In the genomic region with DNA sequence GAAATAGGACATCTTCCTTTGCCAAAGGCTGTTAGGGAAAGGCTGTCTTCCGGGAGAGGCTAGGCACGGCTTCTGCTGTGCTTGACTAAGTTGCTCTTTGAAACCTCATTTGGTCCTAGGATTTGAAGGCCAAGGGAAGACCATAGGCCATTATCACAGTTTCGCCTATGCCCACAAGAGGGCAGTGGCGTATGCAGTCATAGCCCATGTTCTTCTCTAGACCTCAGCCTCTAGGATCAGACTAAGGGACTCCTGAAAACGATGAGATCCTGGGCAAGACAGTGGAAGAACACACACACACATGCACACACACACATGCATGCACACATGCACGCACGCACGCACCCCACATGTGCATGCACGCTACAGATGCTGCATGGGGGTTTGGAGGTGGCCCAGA, we compare ENCODE assay signal across 8 mouse cellular contexts.
DNase-seq lines count a peak whose midpoint lies in the region; ATAC-seq and TF ChIP-seq lines count a peak whose summit lies in the region.

No protein-coding gene starts in this region.

- POLR2A ChIA-PET in Patski (lab: Charles Lee): no interaction called here

- no peaks in the 10 kb centered on the region for H3K27me3 ChIP-seq in Patski
- H3K27me3 ChIP-seq in hindbrain, postnatal 0 days (ENCODE audit: insufficient read depth, low read length): no peaks in the 10 kb centered on the region

- H3K9me3 ChIP-seq in hindbrain, postnatal 0 days (ENCODE audit: low read length): no peaks in the 10 kb centered on the region

- H3K4me1 ChIP-seq in hindbrain, postnatal 0 days (ENCODE audit: insufficient read depth, low read length): no peaks in the 10 kb centered on the region

- H3K4me2 ChIP-seq in hindbrain, postnatal 0 days (ENCODE audit: low read depth, low read length): no peak overlapping the region

- ATAC-seq in Patski: peak; percentile 74
- peak; percentile 50 for ATAC-seq in hindbrain, postnatal 0 days

- no peak overlapping the region for H3K27ac ChIP-seq in hindbrain, postnatal 0 days

- no peak overlapping the region for H3K4me3 ChIP-seq in hindbrain, postnatal 0 days (ENCODE audit: low read length)

- TF ChIP-seq CTCF in Patski (IDR thresholded peaks at IDR 0.05): peak; percentile 86
- peak; percentile 98 for TF ChIP-seq CTCF in hindbrain, postnatal 0 days (IDR thresholded peaks at IDR 0.05; ENCODE audit: low read depth)

- no peaks in the 10 kb centered on the region for H3K36me3 ChIP-seq in hindbrain, postnatal 0 days (ENCODE audit: insufficient read depth, low read length)

- 47% methylated on average over 9 of the region's 9 CpGs for WGBS in hindbrain, postnatal 0 days

- no peak for DNase-seq in Patski (ENCODE audit: low read depth, low spot score)
- DNase-seq in cerebellum, adult 9-10 months: peak; percentile 85
- DNase-seq in frontal cortex, postnatal 10 days (ENCODE audit: low spot score in 2 of 2): peak; percentile 55 to 75
- DNase-seq in hindbrain, postnatal 0 days (ENCODE audit: low spot score): peak; percentile 91
- DNase-seq in left cerebral cortex, adult 11 months (ENCODE audit: low spot score): peak; percentile 79
- DNase-seq in lung, postnatal 4 days: peak; percentile 66 to 78
- peak; percentile 84 to 86 for DNase-seq in right cerebral cortex, adult 2 months (ENCODE audit: low spot score in 2 of 2)
- peak; percentile 63 to 74 for DNase-seq in urinary bladder, postnatal 36 days (ENCODE audit: low spot score in 2 of 2)

- in situ Hi-C loops in Patski (cut with MboI; ENCODE audit: low pct_unique_long_range_greater_than_20kb): loop anchor here (5.0 to 10.0 kb wide), 4 partner anchors 149 to 1324 kb away; no protein-coding TSS in a partner anchor

- no peak overlapping the region for H3K9ac ChIP-seq in hindbrain, postnatal 0 days (replicated peaks; ENCODE audit: low read length)

- CTCF ChIA-PET in Patski (lab: Charles Lee): interaction anchor here (0.7 to 1.0 kb wide), 3 partner anchors 85 to 148 kb away, joined by 3 to 7 read pairs (median 5); no protein-coding TSS in a partner anchor
